Mouse (Mus musculus): ENCODE data around the gene Slc39a10. TPM values are rescaled to one million over a fixed set of nuclear protein-coding genes. Genes with fewer than 3 reads are reported as not detected.

Slc39a10 gene
- total RNA-seq, 1 experiment = 71.5 TPM

- no peaks in the 10 kb centered on the region for H3K9me3 ChIP-seq (ENCODE audit: control insufficient read depth, insufficient read depth, low read depth, low read length)
- no peaks in the 10 kb centered on the region for H3K36me3 ChIP-seq (ENCODE audit: control insufficient read depth, insufficient read depth, low read length, poor library complexity, severe bottlenecking)
- no peak overlapping the region for H3K4me3 ChIP-seq (ENCODE audit: insufficient read depth in 1 of 2, low read depth in 1 of 2, low read length in 2 of 2, poor library complexity in 1 of 2, severe bottlenecking in 1 of 2)
- H3K4me1 ChIP-seq (ENCODE audit: control insufficient read depth in 2 of 2, insufficient read depth in 2 of 2, low read length in 2 of 2, poor library complexity in 1 of 2) = no peaks in the 10 kb centered on the region
- DNase-seq (ENCODE audit: low read depth, low spot score) = no peak
- TF ChIP-seq CHD2 (IDR thresholded peaks at IDR 0.05; ENCODE audit: low read depth, low read length) (no peak), ZNF384 (IDR thresholded peaks at IDR 0.05; ENCODE audit: low read depth, low read length) (no peak), ZC3H11A (IDR thresholded peaks at IDR 0.05; ENCODE audit: borderline replicate concordance, low read depth, low read length) (no peak), MAFK (IDR thresholded peaks at IDR 0.05; ENCODE audit: insufficient read depth, low read depth, low read length) (no peak), HCFC1 (IDR thresholded peaks at IDR 0.05; ENCODE audit: borderline replicate concordance, insufficient read depth, low read length) (no peak)
- H3K27ac ChIP-seq (ENCODE audit: insufficient read depth, low read depth, low read length, poor library complexity, severe bottlenecking) = no peak overlapping the region
- no peak overlapping the region for H3K9ac ChIP-seq (ENCODE audit: insufficient read depth, low read depth, low read length, poor library complexity, severe bottlenecking)
- in situ Hi-C loops (cut with MboI; ENCODE audit: low sequenced_read_pairs in 2 of 2, unreplicated experiment in 2 of 2) = no loop called here
These were observed 22.9 kb downstream of the Slc39a10 start for GRCm38 (mm10) chr1:46869788-46870187.

GRCm38 (mm10) chr1:46864175-46864885 is 28.3 kb downstream of the Slc39a10 start:
- Histone ChIP-seq H3K9ac (ENCODE audit: insufficient read depth, low read depth, low read length, poor library complexity, severe bottlenecking) (no peak overlapping the region), H3K4me3 (ENCODE audit: insufficient read depth in 1 of 2, low read depth in 1 of 2, low read length in 2 of 2, poor library complexity in 1 of 2, severe bottlenecking in 1 of 2) (no peak overlapping the region), H3K4me1 (ENCODE audit: control insufficient read depth in 2 of 2, insufficient read depth in 2 of 2, low read length in 2 of 2, poor library complexity in 1 of 2) (peaks cover 0 to 3% of the 10 kb centered on the region in 2 experiments; a peak in 3 of 4 replicates), H3K9me3 (ENCODE audit: control insufficient read depth, insufficient read depth, low read depth, low read length) (no peaks in the 10 kb centered on the region), H3K27ac (ENCODE audit: insufficient read depth, low read depth, low read length, poor library complexity, severe bottlenecking) (no peak overlapping the region), H3K36me3 (ENCODE audit: control insufficient read depth, insufficient read depth, low read length, poor library complexity, severe bottlenecking) (no peaks in the 10 kb centered on the region)
- in situ Hi-C loops (cut with MboI; ENCODE audit: low sequenced_read_pairs in 2 of 2, unreplicated experiment in 2 of 2) = no loop called here
- no peak for DNase-seq (ENCODE audit: low read depth, low spot score)
- TF ChIP-seq CHD2 (IDR thresholded peaks at IDR 0.05; ENCODE audit: low read depth, low read length) (no peak), HCFC1 (IDR thresholded peaks at IDR 0.05; ENCODE audit: borderline replicate concordance, insufficient read depth, low read length) (no peak), ZNF384 (IDR thresholded peaks at IDR 0.05; ENCODE audit: low read depth, low read length) (no peak)

- no peak overlapping the region for H3K27ac ChIP-seq (ENCODE audit: insufficient read depth, low read depth, low read length, poor library complexity, severe bottlenecking)
- H3K9me3 ChIP-seq (ENCODE audit: control insufficient read depth, insufficient read depth, low read depth, low read length) = no peaks in the 10 kb centered on the region
- no peak for DNase-seq (ENCODE audit: low read depth, low spot score)
- no peak overlapping the region for H3K9ac ChIP-seq (ENCODE audit: insufficient read depth, low read depth, low read length, poor library complexity, severe bottlenecking)
- no peaks in the 10 kb centered on the region for H3K36me3 ChIP-seq (ENCODE audit: control insufficient read depth, insufficient read depth, low read length, poor library complexity, severe bottlenecking)
- in situ Hi-C loops (cut with MboI; ENCODE audit: low sequenced_read_pairs in 2 of 2, unreplicated experiment in 2 of 2) = no loop called here
- no peak for TF ChIP-seq ZC3H11A (IDR thresholded peaks at IDR 0.05; ENCODE audit: borderline replicate concordance, low read depth, low read length)
- H3K4me3 ChIP-seq (ENCODE audit: insufficient read depth in 1 of 2, low read depth in 1 of 2, low read length in 2 of 2, poor library complexity in 1 of 2, severe bottlenecking in 1 of 2) = no peak overlapping the region
- H3K4me1 ChIP-seq (ENCODE audit: control insufficient read depth in 2 of 2, insufficient read depth in 2 of 2, low read length in 2 of 2, poor library complexity in 1 of 2) = peaks cover 0 to 3% of the 10 kb centered on the region in 2 experiments; a peak in 3 of 4 replicates
These were observed 29.2 kb downstream of the Slc39a10 start for GRCm38 (mm10) chr1:46863434-46863833.

- Histone ChIP-seq H3K4me3 (ENCODE audit: insufficient read depth in 1 of 2, low read depth in 1 of 2, low read length in 2 of 2, poor library complexity in 1 of 2, severe bottlenecking in 1 of 2) (no peak overlapping the region), H3K9ac (ENCODE audit: insufficient read depth, low read depth, low read length, poor library complexity, severe bottlenecking) (no peak overlapping the region), H3K4me1 (ENCODE audit: control insufficient read depth in 2 of 2, insufficient read depth in 2 of 2, low read length in 2 of 2, poor library complexity in 1 of 2) (peaks cover 0 to 6% of the 10 kb centered on the region in 2 experiments; a peak in 3 of 4 replicates), H3K27ac (ENCODE audit: insufficient read depth, low read depth, low read length, poor library complexity, severe bottlenecking) (no peak overlapping the region), H3K36me3 (ENCODE audit: control insufficient read depth, insufficient read depth, low read length, poor library complexity, severe bottlenecking) (no peaks in the 10 kb centered on the region; the same call in 1 of the 2 replicates), H3K9me3 (ENCODE audit: control insufficient read depth, insufficient read depth, low read depth, low read length) (no peaks in the 10 kb centered on the region)
- DNase-seq (ENCODE audit: low read depth, low spot score) = no peak
- in situ Hi-C loops (cut with MboI; ENCODE audit: low sequenced_read_pairs in 2 of 2, unreplicated experiment in 2 of 2) = no loop called here
- no peak for TF ChIP-seq ZC3H11A (IDR thresholded peaks at IDR 0.05; ENCODE audit: borderline replicate concordance, low read depth, low read length)
- TF ChIP-seq MAFK (IDR thresholded peaks at IDR 0.05; ENCODE audit: insufficient read depth, low read depth, low read length) = no peak
- no peak for TF ChIP-seq ZNF384 (IDR thresholded peaks at IDR 0.05; ENCODE audit: low read depth, low read length)
- no peak for TF ChIP-seq HCFC1 (IDR thresholded peaks at IDR 0.05; ENCODE audit: borderline replicate concordance, insufficient read depth, low read length)
- no peak for TF ChIP-seq CHD2 (IDR thresholded peaks at IDR 0.05; ENCODE audit: low read depth, low read length)
These were observed 32.6 kb downstream of the Slc39a10 start for GRCm38 (mm10) chr1:46860082-46860481.

- H3K27ac ChIP-seq (ENCODE audit: insufficient read depth, low read depth, low read length, poor library complexity, severe bottlenecking) = no peak overlapping the region
- H3K36me3 ChIP-seq (ENCODE audit: control insufficient read depth, insufficient read depth, low read length, poor library complexity, severe bottlenecking) = no peaks in the 10 kb centered on the region; the same call in 1 of the 2 replicates
- in situ Hi-C loops (cut with MboI; ENCODE audit: low sequenced_read_pairs in 2 of 2, unreplicated experiment in 2 of 2) = no loop called here
- TF ChIP-seq MAFK (IDR thresholded peaks at IDR 0.05; ENCODE audit: insufficient read depth, low read depth, low read length) (no peak), HCFC1 (IDR thresholded peaks at IDR 0.05; ENCODE audit: borderline replicate concordance, insufficient read depth, low read length) (no peak), CHD2 (IDR thresholded peaks at IDR 0.05; ENCODE audit: low read depth, low read length) (no peak), ZNF384 (IDR thresholded peaks at IDR 0.05; ENCODE audit: low read depth, low read length) (no peak), ZC3H11A (IDR thresholded peaks at IDR 0.05; ENCODE audit: borderline replicate concordance, low read depth, low read length) (no peak)
- DNase-seq (ENCODE audit: low read depth, low spot score) = no peak
- H3K9me3 ChIP-seq (ENCODE audit: control insufficient read depth, insufficient read depth, low read depth, low read length) = no peaks in the 10 kb centered on the region
- H3K4me3 ChIP-seq (ENCODE audit: insufficient read depth in 1 of 2, low read depth in 1 of 2, low read length in 2 of 2, poor library complexity in 1 of 2, severe bottlenecking in 1 of 2) = no peak overlapping the region
- H3K4me1 ChIP-seq (ENCODE audit: control insufficient read depth in 2 of 2, insufficient read depth in 2 of 2, low read length in 2 of 2, poor library complexity in 1 of 2) = peaks cover 0 to 6% of the 10 kb centered on the region in 2 experiments; a peak in 3 of 4 replicates
- H3K9ac ChIP-seq (ENCODE audit: insufficient read depth, low read depth, low read length, poor library complexity, severe bottlenecking) = no peak overlapping the region
These were observed 34.1 kb downstream of the Slc39a10 start for GRCm38 (mm10) chr1:46858579-46858978.
